Mouse (Mus musculus) liver, postnatal 0 days (tissue): ENCODE measurements around the gene Lmbrd2.
"Not testable (repeated sequence)": the region's sequence is repeated elsewhere in the genome, so short reads cannot be mapped to it uniquely, and the experiment has no call there.

Experiments used
- CTCF ChIP-seq: sonication (generic); IDR thresholded peaks from 2 replicates; pipeline ENCODE4 v1.5.1; 2016; ENCODE audit warnings: antibody characterized with exemption, low read depth
- EP300 ChIP-seq: IDR thresholded peaks from 2 replicates; pipeline ENCODE4 v1.6.1; 2016; ENCODE audit warnings: antibody characterized with exemption, low read depth, mild to moderate bottlenecking

- TF ChIP-seq EP300, CTCF: not testable (repeated sequence)
These were observed 72.7 kb downstream of the Lmbrd2 start for GRCm38 (mm10) chr15:9213026-9213425.
